Mouse (Mus musculus) thymus, postnatal 10 days (tissue): Measurements from ENCODE around the gene Mphosph9.
"Not testable (repeated sequence)": the region's sequence is repeated elsewhere in the genome, so short reads cannot be mapped to it uniquely, and the experiment has no call there.

Experiments used
- DNase-seq, 2 experiments: peaks; one replicate each; pipeline ENCODE4 v3.0.0; 2021; ENCODE audit warnings: low spot score in 2 of 2

Mphosph9 gene

DNA sequence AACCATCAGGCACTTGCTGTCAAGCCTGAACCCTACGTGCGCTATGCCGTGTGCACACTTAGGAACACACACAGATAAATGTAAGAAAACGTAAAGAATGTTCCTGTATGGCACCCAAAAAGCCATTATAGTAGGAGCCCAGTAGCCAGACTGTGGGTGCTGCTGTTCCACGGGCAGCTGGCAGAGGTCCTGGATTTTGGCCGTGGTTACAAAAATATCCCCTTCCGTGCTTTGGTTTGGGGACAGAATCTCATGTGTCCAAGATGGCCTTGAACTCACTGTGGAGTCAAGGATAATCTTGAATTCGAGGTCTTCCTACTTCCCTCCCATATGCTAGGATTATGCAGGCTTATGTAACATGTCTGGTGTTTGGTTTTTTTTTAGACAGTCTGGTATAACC lies 15.1 kb upstream of the Mphosph9 start:
- DNase-seq: no peak

DNA sequence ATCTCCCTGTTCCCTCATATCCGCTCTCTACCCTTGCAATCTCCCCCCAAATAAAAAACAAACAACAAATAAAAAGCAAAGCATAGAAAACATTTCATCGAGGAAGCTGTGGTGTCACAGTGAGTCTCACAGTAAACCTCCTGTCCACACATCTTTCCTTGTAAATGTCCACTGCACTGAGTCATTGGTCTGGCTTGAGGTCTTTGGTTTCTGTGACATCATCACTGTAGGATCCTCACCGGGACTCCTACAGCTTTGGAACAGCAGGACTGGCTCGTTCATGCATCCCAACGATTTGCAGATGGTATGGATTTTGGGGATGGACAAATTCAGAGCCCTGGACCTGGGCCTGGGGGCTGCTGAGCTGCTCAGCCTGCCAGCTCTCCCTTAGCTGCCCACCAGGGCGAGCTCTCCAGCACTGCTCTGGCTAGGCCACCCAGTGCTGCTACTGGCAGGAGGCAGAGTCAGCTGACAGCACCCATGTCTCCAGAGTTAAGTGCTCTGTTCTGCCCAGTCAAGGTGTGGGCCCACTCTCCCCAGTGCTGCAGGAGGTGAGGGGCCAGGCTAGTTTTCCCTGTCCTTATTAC lies 14.1 kb upstream of the Mphosph9 start:
- peak in 1 of 2 experiments; percentile 34 for DNase-seq

DNA sequence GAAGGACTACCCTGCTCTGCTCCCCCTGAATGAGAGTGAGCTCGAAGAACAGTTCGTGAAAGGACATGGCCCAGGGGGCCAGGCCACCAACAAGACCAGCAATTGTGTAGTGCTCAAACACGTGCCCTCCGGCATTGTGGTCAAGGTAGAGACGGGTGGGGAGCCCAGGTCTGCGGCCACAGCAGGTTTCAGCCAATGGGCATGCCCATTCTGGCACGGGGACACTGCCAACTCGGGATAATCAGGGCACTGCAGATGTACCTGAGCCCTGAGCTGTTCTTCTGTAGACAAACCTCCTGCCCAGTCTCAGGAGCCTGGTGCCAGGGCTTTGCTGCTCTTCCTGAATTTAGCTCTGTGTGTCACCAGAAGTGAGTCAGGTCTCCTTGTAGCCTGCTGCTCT lies 11.0 kb upstream of the Mphosph9 start:
- DNase-seq: no peak

DNA sequence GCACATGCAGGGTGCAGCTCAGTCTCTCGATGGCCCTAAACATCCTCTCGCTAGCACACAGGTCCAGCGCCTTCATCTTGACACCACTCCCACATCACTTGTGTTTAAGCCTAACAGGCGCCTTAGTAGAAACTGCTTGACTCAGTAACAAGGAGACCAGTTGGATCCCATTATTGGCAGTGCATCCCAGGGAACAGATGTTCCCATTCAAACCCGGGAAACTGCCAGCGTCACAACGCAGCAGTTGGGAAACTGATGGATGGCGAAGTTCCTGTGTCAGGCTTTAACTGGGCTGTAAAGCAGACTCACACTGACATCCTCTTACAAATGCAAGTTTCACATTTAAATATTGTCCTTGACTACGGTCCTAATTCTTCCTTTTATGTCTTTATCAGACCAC lies 10.1 kb upstream of the Mphosph9 start:
- DNase-seq: no peak

DNA sequence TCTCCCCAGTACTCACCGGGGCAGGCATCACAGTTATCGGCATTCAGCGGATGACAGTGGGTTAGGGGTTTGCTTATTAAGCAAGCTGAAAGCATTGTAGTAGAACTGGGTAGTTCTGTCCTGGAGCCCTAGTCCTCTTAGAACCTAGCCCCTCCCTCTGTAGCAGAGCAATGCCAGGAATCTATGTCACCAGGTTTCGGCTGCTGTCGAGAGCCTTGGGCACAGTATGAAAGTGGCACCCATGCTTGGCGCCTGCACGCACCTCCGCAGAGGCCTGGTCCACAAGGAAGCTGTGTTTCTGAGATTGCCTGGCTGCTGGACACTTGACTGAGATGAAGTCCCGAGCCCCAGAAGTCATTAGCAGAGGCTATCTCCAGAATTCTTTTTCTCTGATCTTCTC lies 9.3 kb upstream of the Mphosph9 start:
- no peak for DNase-seq

DNA sequence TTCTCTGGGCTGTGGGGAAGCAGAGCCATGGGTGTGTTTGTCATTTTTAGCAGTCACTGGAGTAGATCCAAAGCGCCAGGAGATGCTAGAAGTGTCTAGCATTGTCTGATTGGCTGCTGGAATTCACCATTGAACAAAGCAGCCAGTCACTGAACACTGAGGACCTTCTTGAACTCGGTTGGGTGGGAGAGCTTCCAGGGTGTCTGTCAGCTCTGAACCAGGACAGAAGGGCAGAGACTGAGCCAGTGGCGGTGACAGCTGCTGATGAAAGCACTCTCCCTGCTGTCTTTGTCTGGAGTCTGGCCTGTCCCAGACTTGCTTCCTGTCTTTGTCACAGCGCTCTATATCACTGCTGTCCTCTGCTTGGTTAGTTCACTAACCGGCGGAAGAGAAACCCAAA lies 6.6 kb upstream of the Mphosph9 start:
- DNase-seq: no peak

DNA sequence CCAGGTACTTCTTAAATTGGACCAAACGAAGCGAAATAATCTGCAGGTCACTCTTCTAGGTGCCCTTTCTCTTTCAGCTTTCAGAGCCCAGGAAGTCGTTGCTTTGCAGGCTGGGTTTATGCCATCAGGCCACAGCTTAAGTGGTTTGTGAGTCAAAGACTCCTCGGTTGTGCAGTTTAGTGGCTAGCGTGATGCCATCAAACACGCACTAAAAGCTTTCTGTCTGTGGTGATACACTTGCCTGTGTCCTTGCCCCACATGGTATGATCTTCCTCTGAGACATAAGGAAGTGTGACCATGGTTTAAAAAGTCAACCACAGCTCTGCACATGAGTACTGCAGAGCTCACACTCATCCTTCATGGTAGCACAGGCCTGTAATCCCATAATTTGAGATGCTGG lies 2.3 kb upstream of the Mphosph9 start:
- DNase-seq: no peak

DNA sequence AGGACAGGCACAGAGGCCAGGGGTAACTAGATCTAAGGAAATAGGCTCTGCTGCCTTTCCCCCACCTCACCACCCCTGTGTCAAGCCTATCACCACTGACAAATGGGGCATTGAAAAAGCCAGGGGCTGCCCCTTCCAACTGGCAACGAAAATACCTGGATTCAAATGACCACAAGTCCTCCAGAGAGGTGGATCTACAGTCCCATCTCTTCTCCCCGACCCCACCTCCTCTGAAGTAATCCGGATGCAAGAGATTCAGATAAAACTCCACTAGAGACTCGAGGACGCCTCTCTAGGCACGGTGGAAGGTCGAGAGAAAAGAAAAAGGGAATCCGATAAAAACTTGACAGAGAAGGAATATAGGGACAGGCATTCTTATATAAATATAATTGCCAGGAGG lies 943 bp downstream of the Mphosph9 start:
- DNase-seq: no peak

DNA sequence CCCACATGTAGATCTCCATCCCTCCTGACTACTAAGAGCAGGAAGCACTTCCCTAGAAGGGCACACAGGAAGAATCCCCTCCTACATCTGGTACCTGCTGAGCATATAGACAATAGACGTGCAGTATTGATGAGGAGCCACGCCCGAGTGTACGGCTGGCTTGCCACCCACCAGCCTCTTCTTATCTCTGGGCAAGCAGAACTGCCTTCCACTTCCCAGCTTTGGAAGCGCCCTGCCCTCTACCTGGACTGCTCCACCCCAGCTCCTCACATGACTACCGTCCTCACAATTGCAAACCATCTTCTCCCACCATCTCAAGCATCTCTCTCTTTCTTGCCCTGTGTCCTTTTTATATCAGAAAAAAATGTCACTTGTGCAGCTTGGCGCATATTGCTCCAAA lies 10.1 kb downstream of the Mphosph9 start:
- no peak for DNase-seq

DNA sequence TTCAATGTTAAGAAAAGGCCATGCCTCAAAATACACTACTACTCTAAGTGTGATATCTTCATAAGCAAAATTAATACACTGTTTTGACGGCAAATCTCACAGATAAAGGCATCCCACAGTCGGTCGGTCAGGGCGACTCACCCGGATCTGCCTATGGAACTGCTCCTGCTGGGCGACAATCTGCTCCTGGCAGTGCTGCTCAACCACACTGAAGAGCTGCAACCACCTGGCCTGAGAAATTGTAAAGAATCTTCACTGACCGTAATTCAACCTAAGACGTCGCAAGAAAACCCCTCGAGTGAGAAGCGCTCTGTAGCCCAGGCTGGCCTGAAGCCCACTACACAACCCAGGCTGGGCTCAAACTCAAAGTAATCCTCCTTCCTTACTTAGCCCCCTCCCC lies 11.8 kb downstream of the Mphosph9 start:
- no peak for DNase-seq

DNA sequence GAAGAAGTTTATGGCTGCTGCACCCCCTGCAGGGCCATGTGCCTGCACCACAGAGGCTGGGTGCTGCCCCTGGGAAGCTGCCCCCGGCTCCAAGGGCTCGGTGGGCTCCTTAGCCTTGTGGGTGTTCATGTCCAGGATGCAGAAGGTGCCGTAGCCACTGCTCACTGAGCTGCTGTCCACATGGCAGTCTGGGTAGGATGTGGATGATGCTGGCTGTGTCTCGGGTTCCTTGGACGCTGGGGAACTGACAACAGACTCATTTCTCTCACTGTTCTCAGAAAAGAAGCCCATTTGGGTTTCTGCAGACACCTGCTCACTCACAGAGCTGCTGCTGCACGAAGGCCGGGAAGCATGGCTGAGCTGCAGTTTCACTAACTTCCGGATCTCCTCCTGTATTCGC lies 12.3 kb downstream of the Mphosph9 start:
- no peak for DNase-seq

DNA sequence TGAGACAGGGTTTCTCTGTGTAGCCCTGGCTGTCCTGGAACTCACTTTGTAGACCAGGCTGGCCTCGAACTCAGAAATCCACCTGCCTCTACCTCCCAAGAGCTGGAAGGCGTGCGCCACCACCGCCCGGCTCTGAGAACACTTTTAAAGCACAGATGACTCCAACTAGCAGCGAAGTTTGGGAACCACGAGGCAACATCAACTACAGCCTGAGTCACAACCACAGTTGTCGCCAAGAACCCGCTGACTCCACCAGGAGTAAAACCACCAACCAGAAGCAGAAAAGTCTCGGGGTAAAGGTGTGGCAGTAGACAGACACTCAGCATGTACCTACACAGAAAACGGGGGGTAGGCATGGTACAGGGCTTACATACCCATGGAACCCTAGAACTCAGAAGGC lies 17.7 kb downstream of the Mphosph9 start:
- no peak for DNase-seq

DNA sequence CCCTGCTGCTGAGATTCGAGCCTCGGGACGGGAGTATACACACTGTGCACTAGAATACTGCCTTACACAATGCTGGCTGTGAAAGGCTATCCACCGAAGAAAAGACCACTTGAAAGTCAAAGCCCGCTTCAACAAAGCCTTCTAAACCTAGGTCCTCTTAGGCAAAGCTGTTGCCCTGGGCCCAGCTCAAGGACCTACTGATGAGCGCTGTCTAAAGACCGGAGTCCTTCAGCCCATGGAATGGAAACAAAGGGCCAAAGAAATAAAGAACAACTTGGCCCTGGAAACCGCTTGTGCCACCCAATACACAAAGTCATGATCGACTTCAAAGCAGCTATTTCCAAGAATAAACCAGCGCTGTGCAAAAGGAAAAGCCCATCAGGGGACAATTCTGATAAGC lies 18.6 kb downstream of the Mphosph9 start:
- no peak for DNase-seq

DNA sequence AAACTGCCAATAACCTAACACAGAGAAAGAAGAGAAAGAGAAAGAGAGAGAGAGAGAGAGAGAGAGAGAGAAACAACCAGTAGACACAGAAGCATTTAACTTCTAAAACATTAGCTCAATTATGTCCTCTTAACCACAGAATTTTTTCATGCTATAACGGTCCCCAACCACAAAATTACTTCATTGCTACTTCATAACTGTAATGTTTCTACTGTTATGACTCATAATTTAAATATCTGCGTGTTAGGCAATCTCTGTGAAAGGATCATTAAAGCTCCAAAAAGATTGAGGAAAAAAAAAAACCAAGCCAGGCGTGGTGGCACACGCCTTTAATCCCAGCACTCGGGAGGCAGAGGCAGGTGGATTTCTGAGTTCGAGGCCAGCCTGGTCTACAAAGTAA lies 24.9 kb downstream of the Mphosph9 start:
- DNase-seq: not testable (repeated sequence)

DNA sequence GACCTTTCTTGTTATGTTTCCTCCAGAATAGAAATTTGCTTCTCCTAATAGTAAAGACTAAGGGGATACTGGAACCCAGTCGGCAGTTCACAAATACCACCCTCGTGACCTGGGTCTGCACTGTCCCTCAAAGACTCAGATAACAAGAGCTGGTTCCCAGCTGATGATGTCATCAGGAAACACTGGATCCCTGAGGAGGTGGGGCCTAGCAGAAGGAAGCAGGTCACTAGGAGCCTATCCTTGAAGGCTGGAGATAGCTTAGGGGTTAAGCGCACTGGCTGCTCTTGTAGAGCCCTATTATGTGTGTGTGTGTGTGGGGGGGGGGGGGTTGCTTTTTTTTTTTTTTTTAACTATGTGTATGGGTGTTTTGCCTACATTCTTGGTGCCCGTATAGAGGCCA lies 27.6 kb downstream of the Mphosph9 start:
- no peak for DNase-seq

DNA sequence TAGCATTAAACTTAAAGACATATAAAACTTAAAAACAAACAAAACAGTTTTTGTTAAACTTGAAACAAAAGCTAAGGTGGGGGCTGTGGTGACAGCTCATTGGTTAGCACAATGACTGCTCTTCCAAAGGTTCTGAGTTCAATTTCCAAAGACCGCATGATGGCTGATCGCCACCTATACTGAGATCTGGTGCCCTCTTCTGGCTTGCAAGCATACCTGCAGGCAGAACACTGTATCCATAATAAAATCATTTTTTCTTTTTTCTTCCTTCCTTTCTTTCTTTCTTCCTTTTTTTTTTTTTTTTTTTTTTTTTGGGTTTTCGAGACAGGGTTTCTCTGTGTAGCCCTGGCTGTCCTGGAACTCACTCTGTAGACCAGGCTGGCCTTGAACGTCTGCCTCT lies 28.5 kb downstream of the Mphosph9 start:
- peak in 1 of 2 experiments; percentile 41 for DNase-seq

DNA sequence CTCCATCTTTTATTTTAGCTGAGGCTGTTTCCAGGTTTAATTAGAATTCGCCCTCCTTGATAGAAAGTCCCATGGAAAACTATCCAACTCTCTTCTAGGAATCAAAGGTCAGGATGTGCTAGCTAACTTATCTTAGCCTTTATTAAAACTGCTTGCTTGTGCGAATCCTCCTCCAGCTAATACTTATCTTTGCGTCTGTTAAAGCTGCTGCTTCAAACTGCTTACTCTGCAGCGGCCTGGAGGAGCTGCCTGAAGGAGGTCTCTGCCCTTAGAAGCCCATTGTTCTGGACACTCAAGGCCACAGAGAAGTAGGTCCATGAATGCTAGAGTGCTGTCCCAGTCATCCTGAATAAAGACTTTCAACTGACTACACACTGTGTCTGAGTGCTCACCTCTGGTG lies 31.3 kb downstream of the Mphosph9 start:
- DNase-seq: no peak

DNA sequence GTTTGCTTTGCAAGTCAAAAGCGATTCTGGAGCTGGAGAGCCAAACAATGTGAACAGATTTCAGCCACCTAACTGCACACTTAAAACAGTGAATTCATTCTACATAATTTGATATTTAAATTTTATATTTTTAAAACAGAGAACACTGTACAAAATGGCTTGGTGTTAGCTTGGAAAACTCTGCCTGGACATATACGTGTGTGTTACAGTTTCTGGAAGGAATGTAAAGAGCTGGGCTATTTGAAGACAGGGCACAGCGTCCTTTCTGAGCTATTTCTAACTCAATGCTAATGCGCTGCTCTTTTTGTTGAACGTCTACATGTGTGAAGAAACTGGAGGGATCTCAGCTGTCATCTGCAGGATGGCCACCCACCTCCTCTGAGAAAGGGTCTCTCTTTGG lies 33.8 kb downstream of the Mphosph9 start:
- no peak for DNase-seq

DNA sequence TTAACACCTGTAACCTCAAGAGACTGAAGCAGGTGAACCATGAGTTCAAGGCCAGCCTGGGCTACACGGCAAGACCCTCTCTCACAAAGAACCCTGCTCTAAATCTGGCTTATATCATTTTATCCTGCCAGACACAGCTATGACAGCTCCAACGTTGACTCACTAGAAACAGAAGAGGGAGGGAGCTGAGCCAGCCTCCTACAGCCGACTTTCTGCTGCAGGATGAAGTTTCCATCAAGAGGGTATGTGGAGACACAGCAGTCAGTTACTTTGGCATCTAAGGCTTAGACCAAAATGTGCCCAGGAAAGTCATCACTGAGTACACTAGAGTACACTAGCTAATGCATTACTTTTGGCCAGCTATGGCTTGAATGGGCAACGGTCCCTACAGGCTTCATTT lies 37.6 kb downstream of the Mphosph9 start:
- DNase-seq: no peak

DNA sequence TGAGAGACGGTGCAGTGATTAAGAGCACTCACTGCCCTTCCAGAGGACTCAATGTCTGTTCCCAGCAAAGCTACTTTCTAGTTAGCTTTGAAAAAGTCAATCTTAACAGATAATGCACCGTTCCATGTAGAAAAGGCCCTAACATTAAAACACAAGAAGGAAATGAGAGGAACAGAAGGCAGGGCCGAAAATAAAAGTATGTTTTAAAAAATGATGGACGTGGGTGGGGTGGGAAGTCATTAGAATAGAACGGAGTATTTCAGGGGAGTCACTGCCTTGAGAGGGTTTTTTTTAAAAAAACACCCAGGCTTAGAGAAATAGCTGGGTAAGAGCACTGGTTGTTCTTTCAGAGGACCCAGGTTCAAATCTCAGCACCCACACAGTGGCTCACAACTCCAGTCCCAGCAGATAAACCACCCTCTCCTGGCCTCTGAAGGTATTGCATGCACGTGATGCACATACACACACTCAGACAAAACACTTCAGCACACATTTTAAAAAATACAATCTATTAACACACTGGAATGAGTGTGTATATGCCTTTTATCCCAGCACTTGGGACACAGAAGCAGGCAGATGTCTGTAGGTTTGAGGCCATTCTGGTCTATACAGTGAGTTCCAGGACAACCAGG lies 40.0 kb downstream of the Mphosph9 start:
- no peak for DNase-seq

DNA sequence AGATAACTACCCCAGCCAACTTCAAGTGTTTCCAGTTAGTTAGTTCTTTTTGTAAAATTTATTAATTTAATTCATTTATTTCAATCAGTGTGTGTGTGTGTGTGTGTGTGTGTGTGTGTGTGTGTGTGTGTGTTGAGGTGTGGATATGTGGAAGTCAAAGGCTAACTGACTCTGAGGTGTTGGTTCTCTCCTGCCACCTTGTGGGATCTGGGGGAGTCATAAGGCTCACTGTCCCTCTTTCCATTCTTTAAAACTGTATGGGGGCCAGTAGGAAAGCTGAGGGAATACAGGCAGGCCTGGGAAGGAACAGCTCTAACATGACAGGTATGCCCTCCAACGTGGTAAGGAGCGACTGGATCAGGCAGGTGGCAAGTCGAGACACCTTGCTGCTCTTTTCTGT lies 43.4 kb downstream of the Mphosph9 start:
- peak in 1 of 2 experiments; percentile 20 for DNase-seq

DNA sequence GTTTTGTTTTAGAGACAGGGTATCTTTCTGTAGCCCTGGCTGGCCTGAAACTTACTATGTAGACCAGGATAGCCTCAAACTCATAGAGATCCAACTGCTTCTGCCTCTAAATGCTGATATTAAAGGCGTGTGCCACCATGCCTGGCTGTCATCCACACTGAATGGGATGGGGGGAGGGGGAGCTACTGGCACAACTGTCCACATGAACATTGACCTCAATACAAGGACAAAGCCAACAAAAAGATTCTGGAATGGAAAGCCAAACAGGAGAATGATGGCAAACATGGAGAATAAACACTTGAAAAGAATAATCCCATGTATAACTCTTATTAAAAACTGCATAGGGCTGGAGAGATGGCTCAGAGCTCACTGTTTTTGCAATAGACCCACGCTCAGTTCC lies 44.9 kb downstream of the Mphosph9 start:
- no peak for DNase-seq

DNA sequence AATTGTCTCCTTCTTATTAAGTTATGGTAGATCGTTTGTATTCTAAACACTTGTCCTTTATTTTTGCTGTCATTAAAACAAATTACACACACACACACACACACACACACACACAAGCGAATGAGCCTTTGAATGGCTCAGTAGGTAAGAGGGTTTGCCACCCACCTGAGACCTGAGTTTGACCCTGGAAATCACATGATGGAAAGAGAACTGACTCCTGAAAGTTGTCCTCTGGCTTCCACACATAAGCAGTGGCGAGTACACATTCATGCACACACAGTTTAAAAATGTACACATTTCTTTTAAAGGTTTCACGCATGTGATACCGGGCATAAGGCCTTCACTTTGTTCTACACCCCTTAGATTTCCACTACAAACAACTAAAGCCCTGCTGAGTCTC lies 57.5 kb downstream of the Mphosph9 start:
- DNase-seq: no peak

DNA sequence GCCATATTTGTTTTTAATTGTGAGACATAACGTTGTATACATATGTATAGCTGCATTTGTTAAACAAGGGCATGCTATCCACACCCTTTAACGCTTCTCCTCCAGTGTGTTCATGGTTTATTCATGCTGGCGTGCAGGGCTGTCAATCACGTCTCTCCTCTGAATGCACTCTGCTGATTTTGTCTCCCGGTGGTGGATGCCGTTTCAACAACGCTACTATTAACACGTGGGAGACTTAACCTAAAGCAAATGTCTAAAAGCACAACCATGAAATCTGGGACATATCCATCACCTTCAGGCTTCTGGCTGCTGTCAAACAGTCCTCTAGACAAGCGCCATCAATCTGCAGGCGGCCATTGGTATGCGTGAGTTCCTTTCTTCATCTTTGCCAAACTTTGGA lies 58.1 kb downstream of the Mphosph9 start:
- no peak for DNase-seq
